Mouse (Mus musculus) liver, postnatal 0 days (tissue): Measurements from ENCODE around the gene Stx1b.

ENCODE experiments used
- CTCF ChIP-seq: sonication (generic); IDR thresholded peaks from 2 replicates; pipeline ENCODE4 v1.5.1; 2016; ENCODE audit warnings: antibody characterized with exemption, low read depth
- EP300 ChIP-seq: IDR thresholded peaks from 2 replicates; pipeline ENCODE4 v1.6.1; 2016; ENCODE audit warnings: antibody characterized with exemption, low read depth, mild to moderate bottlenecking

GRCm38 (mm10) chr7:127770039-127770905, 54.1 kb downstream of the Stx1b start:
- TF ChIP-seq CTCF (no peak), EP300 (no peak)
